Mouse (Mus musculus) heart, embryonic 16.5 days (tissue): ENCODE results near the gene Tmx2. TPM values are rescaled to one million over a fixed set of nuclear protein-coding genes. Genes with fewer than 3 reads are reported as not detected.
"Not testable (repeated sequence)": the region's sequence is repeated elsewhere in the genome, so short reads cannot be mapped to it uniquely, and the experiment has no call there.

Source experiments
- ATAC-seq: fragments of 200-750 bp; cut with Nextera tagmentation; replicated peaks from 2 replicates; pipeline ENCODE4 v1.8.0; 2017; ENCODE audit warnings: moderate number of reproducible peaks; ENCODE audit not compliant: insufficient read depth, low FRiP score; ENCODE audit errors: extremely low read depth
- H3K27ac ChIP-seq: fragments of 300-500 bp; sonication (generic); 2 replicates; pipeline ENCODE4 v1.5.1; 2014; ENCODE audit warnings: mild to moderate bottlenecking, low read length, control low read depth, moderate library complexity
- H3K27me3 ChIP-seq: fragments of 300-500 bp; sonication (generic); 2 replicates; pipeline ENCODE4 v1.6.1; 2014; ENCODE audit warnings: low read length, mixed read lengths; ENCODE audit not compliant: control insufficient read depth, insufficient read depth
- H3K36me3 ChIP-seq: fragments of 300-500 bp; sonication (generic); 2 replicates; pipeline ENCODE4 v1.6.1; 2014; ENCODE audit not compliant: control insufficient read depth, insufficient read depth
- H3K4me1 ChIP-seq: fragments of 300-500 bp; sonication (generic); 2 replicates; pipeline ENCODE4 v1.6.1; 2014; ENCODE audit warnings: low read length, mixed read lengths; ENCODE audit not compliant: control insufficient read depth, insufficient read depth
- H3K4me2 ChIP-seq: fragments of 300-500 bp; sonication (generic); 2 replicates; pipeline ENCODE4 v1.6.1; 2014; ENCODE audit warnings: low read depth, mild to moderate bottlenecking, control low read depth, low read length
- H3K4me3 ChIP-seq: fragments of 300-500 bp; sonication (generic); 2 replicates; pipeline ENCODE4 v1.5.1; 2014; ENCODE audit warnings: mild to moderate bottlenecking, control low read depth, low read length
- H3K9ac ChIP-seq: fragments of 300-500 bp; sonication (generic); 2 replicates; pipeline ENCODE4 v1.6.1; 2014; ENCODE audit warnings: low read length, control low read depth
- H3K9me3 ChIP-seq: fragments of 300-500 bp; sonication (generic); replicated peaks from 2 replicates; pipeline ENCODE4 v1.6.1; 2016; ENCODE audit warnings: low read length; ENCODE audit not compliant: control insufficient read depth
- WGBS: fragments of 180-500 bp; shearing (Covaris S2); extraction: QIAGEN DNeasy Blood & Tissue Kit; methylation state at CpG from one replicate; pipeline ENCODE4 v1.1.7; 2014; 5-methylcytosine and 5-hydroxymethylcytosine counted together
- polyA plus RNA-seq: library from polyadenylated mRNA; unstranded; fragments of >200 nt; fragmentation: Nextera tagmentation; extraction: Ambion mirVana; gene quantifications from 2 replicates; pipeline ENCODE4 v1.2.1, GENCODE M21; 2015

Gene Tmx2
- polyA plus RNA-seq: 180 and 182 TPM in 2 replicates

DNA sequence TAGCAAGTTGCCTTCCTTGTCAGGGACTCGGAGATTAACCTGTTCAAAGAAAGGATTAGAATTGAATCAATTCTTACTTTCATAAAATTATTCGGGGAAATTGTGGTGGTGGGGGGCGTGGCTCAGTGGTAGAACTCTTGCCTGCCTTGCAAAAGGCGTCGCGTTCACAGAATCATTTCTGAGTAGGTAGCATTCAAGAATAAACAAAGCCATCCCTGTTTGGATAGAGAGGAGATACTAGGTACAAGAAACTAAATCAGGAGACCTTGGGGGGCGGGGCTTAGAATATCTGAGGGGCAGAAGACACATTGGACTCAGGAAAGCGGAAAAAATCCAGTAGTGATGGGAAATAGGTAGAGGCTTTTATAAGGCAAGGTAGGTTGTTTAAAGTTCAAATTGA lies at the start of gene Tmx2:
Gene Tmx2 (minus strand): TSS at position 125 of the 400 bp plus-strand sequence.
- Histone ChIP-seq H3K36me3 (peaks cover 15% of the 10 kb centered on the region), H3K4me1 (peaks cover 20% of the 10 kb centered on the region), H3K27ac (0 out of 2 replicates have a peak within 1 kb of the TSS, but pooled peaks have one; percentile 47), H3K4me3 (peak within 1 kb of the TSS; percentile 84), H3K9ac (peak within 1 kb of the TSS; percentile 80), H3K27me3 (no peaks in the 10 kb centered on the region), H3K9me3 (no peaks in the 10 kb centered on the region), H3K4me2 (peak within 1 kb of the TSS; percentile 77)
- 14% methylated on average over 8 of the region's 8 CpGs for WGBS
- no peak for ATAC-seq

DNA sequence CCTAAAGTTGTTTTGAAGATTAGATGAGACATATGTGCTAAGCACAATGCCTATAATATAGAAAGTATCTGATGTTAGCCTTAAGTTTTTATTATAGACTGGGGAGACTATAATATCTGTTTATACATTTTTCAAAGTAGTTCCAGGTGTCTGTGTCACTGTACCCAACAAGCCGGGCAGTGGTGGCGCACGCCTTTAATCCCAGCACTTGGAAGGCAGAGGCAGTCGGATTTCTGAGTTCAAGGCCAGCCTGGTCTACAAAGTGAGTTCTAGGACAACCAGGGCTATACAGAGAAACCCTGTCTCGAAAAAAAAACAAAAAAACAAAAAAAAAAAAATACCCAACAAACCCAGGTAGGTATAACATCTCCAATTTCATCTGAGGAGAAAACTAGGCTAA lies 49.3 kb upstream of the Tmx2 start:
- H3K4me1 ChIP-seq: peaks cover 16% of the 10 kb centered on the region
- WGBS: 80% methylated on average over 5 of the region's 5 CpGs
- H3K36me3 ChIP-seq: peaks cover 20% of the 10 kb centered on the region
- H3K9me3 ChIP-seq, H3K4me3 ChIP-seq, H3K4me2 ChIP-seq, H3K27ac ChIP-seq, H3K27me3 ChIP-seq, ATAC-seq, H3K9ac ChIP-seq: not testable (repeated sequence)

DNA sequence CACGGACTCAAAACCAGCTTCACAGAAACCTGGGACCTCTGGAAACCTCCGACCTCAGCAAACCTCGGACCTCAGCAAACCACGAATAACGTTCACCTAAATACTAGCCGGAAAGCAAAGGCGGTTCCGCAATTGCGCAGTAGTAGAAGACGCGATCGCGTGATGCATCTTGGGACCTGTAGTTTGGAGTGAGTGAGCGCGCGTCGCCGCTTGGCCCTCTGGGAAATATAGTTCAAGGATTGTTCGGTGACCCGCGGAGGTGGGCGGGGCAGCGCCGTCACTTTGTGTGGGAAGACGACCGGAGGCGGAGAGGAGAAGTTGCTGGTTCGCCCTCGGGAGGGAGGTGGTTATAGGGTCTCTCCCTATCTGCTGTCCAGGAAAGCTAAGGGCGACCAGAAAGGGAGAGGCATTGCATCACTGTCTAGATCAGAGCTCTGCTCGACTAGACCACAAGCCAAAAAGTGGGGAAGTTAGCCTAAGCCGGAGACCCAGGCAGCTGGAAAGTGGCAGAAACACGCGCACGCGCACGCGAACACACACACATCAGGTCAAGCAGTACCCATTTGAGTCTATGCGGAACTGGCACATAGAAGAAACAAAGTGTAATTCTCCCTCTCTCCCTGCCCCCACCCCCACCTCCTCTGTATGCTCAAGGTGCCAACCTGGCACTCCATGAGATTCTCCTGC lies 48.4 kb upstream of the Tmx2 start, which contains the start of gene Clp1:
Gene Clp1 (minus strand): TSS at position 179 of the 687 bp plus-strand sequence.
- peak within 1 kb of the TSS; percentile 81 for H3K4me3 ChIP-seq
- H3K36me3 ChIP-seq: peaks cover 21% of the 10 kb centered on the region
- WGBS: under 1% methylated on average over 39 of the region's 39 CpGs
- H3K9ac ChIP-seq: peak within 1 kb of the TSS; percentile 79
- ATAC-seq: peak; percentile 98
- no peaks in the 10 kb centered on the region for H3K9me3 ChIP-seq
- peaks cover 16% of the 10 kb centered on the region for H3K4me1 ChIP-seq
- H3K4me2 ChIP-seq: peak within 1 kb of the TSS; percentile 96
- H3K27ac ChIP-seq: peak within 1 kb of the TSS; percentile 88
- no peaks in the 10 kb centered on the region for H3K27me3 ChIP-seq

DNA sequence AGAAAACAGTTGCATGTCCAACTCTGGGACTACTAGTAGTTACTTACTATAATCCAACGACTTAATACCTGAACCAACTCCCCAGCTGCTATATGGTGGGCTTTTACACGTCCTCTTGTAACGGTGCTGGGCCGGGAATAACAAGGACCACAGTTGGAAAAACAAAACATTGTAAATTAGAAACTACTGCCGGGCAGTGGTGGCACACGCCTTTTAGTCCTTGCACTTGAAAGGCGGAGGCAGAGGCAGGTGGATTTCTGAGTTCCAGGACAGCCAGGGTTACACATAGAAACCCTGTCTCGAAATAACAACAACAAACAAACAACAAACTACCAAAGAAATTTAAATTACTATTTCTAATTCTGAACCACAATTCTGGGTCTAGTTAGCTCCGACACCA lies 47.8 kb upstream of the Tmx2 start:
- ATAC-seq: no peak
- Histone ChIP-seq H3K36me3 (peaks cover 21% of the 10 kb centered on the region), H3K4me3 (peak overlapping the region; percentile 81), H3K4me1 (peaks cover 16% of the 10 kb centered on the region), H3K27me3 (no peaks in the 10 kb centered on the region), H3K27ac (peak overlapping the region; percentile 53), H3K9me3 (no peaks in the 10 kb centered on the region), H3K4me2 (peak overlapping the region; percentile 96), H3K9ac (peak overlapping the region; percentile 79)
- WGBS: 1% methylated on average over 9 of the region's 9 CpGs

DNA sequence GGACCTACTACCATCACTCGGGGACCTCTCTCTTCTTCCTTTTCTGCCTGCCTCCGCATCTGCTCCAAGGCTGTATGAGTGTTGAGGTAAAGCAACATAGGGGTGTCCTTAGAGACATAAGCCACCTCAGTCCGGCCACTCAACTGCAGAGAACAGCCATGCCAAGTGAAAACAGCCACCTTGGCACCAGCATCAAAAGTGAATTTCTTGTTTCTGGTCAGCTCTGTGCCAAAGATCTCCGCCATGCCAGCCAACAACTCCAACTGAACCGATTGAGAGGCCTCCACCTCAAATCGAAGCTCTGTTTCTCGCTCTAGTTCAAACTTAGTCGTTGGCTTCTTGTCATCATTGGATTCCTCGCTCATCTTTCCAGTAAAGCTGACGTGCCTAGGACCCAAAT lies 46.8 kb upstream of the Tmx2 start:
- Histone ChIP-seq H3K9me3 (no peaks in the 10 kb centered on the region), H3K4me2 (no peak overlapping the region; the same call in 1 of the 2 replicates), H3K4me3 (no peak overlapping the region), H3K36me3 (peaks cover 23% of the 10 kb centered on the region), H3K9ac (no peak overlapping the region), H3K27me3 (no peaks in the 10 kb centered on the region), H3K4me1 (peaks cover 16% of the 10 kb centered on the region), H3K27ac (no peak overlapping the region)
- WGBS: 89% methylated on average over 10 of the region's 10 CpGs
- ATAC-seq: no peak

DNA sequence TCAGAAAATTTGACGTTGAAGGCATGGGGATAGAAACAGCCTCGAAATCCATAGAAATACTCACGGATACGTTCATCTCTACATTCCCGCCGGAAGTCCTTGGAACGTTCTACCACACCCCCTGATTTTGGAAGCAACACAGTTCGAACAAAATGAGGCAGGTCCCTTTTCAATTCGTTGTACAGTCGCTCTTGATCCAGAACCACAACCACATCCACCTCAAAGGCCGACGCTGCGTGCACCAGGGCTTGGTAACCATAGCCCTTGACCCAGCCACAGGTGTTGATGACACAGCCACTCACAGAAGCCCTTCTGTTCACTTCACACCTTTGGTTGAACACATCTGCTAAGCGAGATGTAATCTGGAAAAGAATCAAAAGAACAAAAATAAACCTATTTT lies 44.9 kb upstream of the Tmx2 start:
- Histone ChIP-seq H3K4me3 (no peak overlapping the region), H3K27me3 (no peaks in the 10 kb centered on the region), H3K27ac (no peak overlapping the region), H3K4me2 (no peak overlapping the region), H3K9ac (no peak overlapping the region), H3K36me3 (peaks cover 23% of the 10 kb centered on the region), H3K4me1 (peaks cover 16% of the 10 kb centered on the region), H3K9me3 (no peaks in the 10 kb centered on the region)
- WGBS: 87% methylated on average over 14 of the region's 14 CpGs
- ATAC-seq: no peak

DNA sequence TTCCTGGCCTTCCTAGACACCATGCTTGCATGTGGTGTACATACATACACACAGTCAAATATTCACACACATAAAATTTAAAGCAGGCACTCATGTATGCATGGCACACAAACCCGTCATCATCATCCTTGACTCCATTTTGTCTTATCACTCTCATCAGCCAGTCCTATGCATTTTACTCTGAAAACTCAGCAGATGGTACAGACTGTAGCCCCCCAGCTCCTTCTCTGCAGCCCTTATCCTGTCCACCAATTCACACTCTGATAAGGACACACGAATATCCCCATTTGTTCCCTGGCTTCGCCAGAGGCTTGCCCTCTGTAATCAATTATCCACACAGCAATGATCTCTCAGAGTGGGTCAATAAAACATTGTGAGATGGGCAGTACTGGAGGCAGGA lies 42.2 kb upstream of the Tmx2 start:
- ATAC-seq: no peak
- peaks cover 19% of the 10 kb centered on the region for H3K4me1 ChIP-seq
- no peaks in the 10 kb centered on the region for H3K9me3 ChIP-seq
- H3K27ac ChIP-seq: no peak overlapping the region
- no peak overlapping the region for H3K9ac ChIP-seq
- 72% methylated on average over 3 of the region's 3 CpGs for WGBS
- peaks cover 23% of the 10 kb centered on the region for H3K36me3 ChIP-seq
- no peak overlapping the region for H3K4me2 ChIP-seq
- no peak overlapping the region for H3K4me3 ChIP-seq
- no peaks in the 10 kb centered on the region for H3K27me3 ChIP-seq

DNA sequence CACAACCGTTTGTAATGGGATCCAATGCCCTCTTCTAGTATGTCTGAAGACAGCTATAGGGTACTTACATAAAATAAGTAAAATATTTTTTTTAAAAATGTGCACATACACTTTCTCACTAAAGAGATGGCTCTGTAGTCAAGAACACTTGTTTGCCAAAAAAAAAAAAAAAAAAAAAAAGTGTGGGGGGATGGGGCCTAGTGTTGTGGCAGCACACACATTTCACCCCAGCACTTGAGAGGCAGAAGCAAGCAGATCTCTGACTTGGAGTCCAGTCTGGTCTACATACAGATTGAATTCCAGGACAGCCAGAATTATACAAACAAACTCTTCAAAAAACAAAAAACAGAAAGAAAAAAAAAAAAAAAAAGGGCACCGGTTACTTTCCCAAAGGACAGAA lies 41.8 kb upstream of the Tmx2 start:
- no peak overlapping the region for H3K4me3 ChIP-seq
- H3K27ac ChIP-seq: no peak overlapping the region
- H3K4me1 ChIP-seq: peaks cover 14% of the 10 kb centered on the region
- H3K4me2 ChIP-seq: no peak overlapping the region
- no peak overlapping the region for H3K9ac ChIP-seq
- H3K9me3 ChIP-seq: no peaks in the 10 kb centered on the region
- H3K36me3 ChIP-seq: peaks cover 23% of the 10 kb centered on the region
- H3K27me3 ChIP-seq: no peaks in the 10 kb centered on the region
- 95% methylated on average over 2 of the region's 2 CpGs for WGBS
- no peak for ATAC-seq

DNA sequence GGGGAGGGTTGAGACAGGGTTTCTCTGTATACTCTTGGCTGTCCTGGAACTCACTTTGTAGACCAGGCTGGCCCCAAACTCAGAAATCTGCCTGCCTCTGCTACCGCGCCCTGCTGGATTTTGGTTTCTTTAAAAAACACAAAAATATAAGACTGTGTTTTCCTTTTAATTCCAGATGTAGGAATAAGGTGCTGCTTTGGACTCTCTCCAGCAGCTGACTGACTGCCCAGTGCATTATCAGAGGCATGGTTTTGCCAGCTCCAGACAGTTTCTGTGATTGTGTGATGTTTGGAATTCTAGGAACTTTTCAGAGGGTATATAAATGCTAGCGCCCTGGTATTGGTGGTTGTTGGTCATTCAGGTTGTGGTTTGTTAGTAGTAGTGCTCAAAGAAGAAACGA lies 38.4 kb upstream of the Tmx2 start:
- Histone ChIP-seq H3K9ac (no peak overlapping the region), H3K36me3 (0 out of 2 replicates have a peak, but pooled peaks cover 3% of the 10 kb centered on the region), H3K27ac (no peak overlapping the region), H3K4me2 (no peak overlapping the region), H3K4me3 (no peak overlapping the region), H3K4me1 (peaks cover 20% of the 10 kb centered on the region), H3K9me3 (no peaks in the 10 kb centered on the region), H3K27me3 (no peaks in the 10 kb centered on the region)
- 89% methylated on average over 4 of the region's 4 CpGs for WGBS
- ATAC-seq: no peak
